Mouse (Mus musculus): ENCODE data around the gene Ptpn5. TPM values are rescaled to one million over a fixed set of nuclear protein-coding genes. Genes with fewer than 3 reads are reported as not detected.

Ptpn5 gene
- polyA plus RNA-seq, 1 experiment, result not detected

DNA sequence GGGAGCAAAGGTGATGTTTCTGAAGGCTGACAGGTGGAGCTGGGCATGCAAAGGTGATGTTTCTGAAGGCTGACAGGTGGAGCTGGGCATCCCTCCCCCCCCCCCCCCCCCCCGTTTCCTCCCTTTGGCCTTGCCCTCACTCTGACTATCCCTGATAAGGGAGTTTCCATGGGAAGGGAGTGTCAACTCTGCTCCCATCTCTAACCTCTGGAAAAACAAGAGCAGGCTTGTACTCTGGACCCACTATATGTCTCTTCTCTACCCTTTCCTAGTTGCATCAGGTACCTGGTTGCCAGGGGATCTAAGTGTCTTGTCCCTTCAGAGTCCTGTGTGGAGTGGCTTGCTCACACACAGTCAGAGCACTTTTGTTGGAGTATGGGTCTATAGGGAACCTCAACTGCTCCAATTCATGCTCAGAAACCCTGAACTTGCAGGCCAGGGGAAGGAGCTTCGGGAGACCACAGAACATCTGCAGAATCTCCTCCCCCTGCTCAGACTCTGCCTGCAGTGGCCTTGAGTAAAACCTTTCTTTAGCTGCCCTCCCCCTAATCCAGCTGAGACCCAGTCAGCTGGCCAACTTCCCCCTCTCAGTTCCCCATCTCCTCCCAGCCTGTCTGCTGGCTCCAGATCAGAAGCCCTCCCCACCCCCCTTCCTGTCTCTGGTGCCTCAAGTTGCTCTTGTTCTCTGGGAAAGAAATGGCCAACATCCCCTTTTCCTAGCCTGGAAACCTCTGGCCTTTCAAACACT, 81.9 kb downstream of the Ptpn5 start:
- TF ChIP-seq GATA1 (IDR thresholded peaks at IDR 0.05; ENCODE audit: low read length), result no peak

GRCm38 (mm10) chr7:47050766-47051165, 82.7 kb downstream of the Ptpn5 start:
- no peak for TF ChIP-seq GATA1 (IDR thresholded peaks at IDR 0.05; ENCODE audit: low read length)

DNA sequence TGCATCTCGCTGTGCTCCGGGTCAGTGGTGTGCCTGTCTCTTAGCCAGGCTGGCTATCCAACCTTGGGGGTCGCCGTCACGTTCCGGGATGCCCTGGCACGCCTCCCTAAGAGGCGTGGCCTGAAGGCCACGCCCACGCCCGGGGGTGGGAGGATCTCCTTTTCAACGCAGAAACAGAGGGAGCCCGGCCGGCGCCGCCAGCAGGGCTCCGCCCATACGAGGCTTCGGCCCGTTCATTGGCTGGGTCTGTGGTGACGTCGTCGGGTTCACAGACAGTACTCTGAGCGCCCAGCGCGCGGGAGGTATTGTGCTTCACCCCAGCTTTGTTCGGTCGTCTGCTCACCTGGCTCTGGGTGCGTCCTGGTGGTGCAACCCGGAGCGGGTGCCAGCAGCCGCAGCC, 83.1 kb downstream of the Ptpn5 start, which contains the start of gene Tmem86a:
TSS of gene Tmem86a (plus strand) at position 236 of the 400 bp plus-strand sequence.
- TF ChIP-seq GATA1 (IDR thresholded peaks at IDR 0.05; ENCODE audit: low read length), result no peak

GRCm38 (mm10) chr7:47042823-47043490, 90.5 kb downstream of the Ptpn5 start:
- TF ChIP-seq GATA1 (IDR thresholded peaks at IDR 0.05; ENCODE audit: low read length), result no peak

GRCm38 (mm10) chr7:47042121-47042520, 91.4 kb downstream of the Ptpn5 start:
- no peak for TF ChIP-seq GATA1 (IDR thresholded peaks at IDR 0.05; ENCODE audit: low read length)

GRCm38 (mm10) chr7:47041706-47042105, 91.8 kb downstream of the Ptpn5 start:
- TF ChIP-seq GATA1 (IDR thresholded peaks at IDR 0.05; ENCODE audit: low read length), result no peak

- TF ChIP-seq GATA1 (IDR thresholded peaks at IDR 0.05; ENCODE audit: low read length), result no peak
Measured at GRCm38 (mm10) chr7:47035426-47035825, 98.1 kb downstream of the Ptpn5 start.

- no peak for TF ChIP-seq GATA1 (IDR thresholded peaks at IDR 0.05; ENCODE audit: low read length)
Measured at GRCm38 (mm10) chr7:47034785-47035384, 98.6 kb downstream of the Ptpn5 start.

DNA sequence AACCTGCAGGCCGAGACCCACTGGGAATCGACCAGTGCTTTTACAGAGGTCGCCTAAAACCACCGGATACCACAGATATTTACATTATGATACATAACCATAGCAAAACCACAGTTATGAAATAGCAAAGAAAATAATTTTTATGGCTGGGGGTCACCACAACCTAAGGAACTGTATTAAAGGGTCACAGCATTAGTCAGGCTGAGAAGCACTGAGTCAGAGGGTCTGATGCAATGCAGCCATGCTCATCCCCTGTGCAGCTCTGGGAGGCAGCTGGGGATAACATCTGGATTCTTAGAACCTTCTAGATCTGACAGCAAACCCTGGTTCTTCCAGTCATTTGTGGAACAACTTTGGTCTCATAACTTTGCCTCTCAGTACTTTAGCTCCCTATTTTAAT, 102.1 kb downstream of the Ptpn5 start:
- TF ChIP-seq GATA1 (IDR thresholded peaks at IDR 0.05; ENCODE audit: low read length), result no peak

DNA sequence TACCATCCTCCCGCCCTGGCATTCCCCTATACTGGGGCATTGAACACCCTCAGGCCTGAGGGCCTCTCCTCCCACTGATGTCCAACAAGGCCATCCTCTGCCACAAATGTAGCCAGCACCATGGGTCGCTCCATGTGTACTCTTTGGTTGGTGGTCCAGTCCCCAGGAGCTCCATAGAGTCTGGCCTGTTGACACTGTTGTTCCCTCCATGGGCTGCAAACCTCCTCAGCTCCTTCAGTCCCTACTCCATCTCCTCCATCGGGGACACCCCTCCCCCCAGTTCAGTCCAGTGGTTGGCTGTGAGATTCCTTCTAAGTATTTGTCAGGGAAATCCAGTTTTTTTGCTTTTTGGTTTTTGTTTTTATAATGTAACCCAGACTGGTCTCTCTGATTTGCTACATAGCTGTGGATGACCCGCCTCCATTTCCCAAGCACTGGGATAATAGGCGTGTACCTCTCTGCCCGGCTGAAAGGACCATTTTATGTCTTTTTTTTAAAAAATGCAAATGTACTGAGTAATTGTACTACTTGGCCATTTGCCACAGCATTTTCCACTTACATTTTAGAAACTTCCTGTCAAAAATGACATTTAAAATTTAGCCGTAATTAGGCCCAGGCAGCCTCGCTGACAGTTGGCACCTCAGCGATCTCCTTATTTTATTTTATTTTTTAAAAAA, 102.8 kb downstream of the Ptpn5 start:
- TF ChIP-seq GATA1 (IDR thresholded peaks at IDR 0.05; ENCODE audit: low read length), result no peak

Other genes with a start within 250 kb of the Ptpn5 start
- 70.2 and 113 TPM in 2 replicates for gene Tsg101, start 213.7 kb downstream of the Ptpn5 start, polyA plus RNA-seq (2012)
- gene Uevld, start 175.2 kb downstream of the Ptpn5 start, polyA plus RNA-seq (2012), result 0.25 and 0.26 TPM in 2 replicates
- gene Gm9999, start 150.1 kb downstream of the Ptpn5 start, polyA plus RNA-seq (2012), result not detected in 2 replicates
- gene Spty2d1, start 125.3 kb downstream of the Ptpn5 start, polyA plus RNA-seq (2012), result 11.8 and 14.1 TPM in 2 replicates
- not detected in 2 replicates for gene Tmem86a, start 83.1 kb downstream of the Ptpn5 start, polyA plus RNA-seq (2012)
- not detected in 2 replicates for gene Mrgpra6, start 71.2 kb upstream of the Ptpn5 start, polyA plus RNA-seq (2012)
- gene Mrgpra9, start 119.2 kb upstream of the Ptpn5 start, polyA plus RNA-seq (2012), result not detected in 2 replicates
- gene Mrgpra1, start 220.6 kb upstream of the Ptpn5 start, polyA plus RNA-seq (2012), result not detected in 2 replicates

Data from G1E-ER4 (cell line).